Mouse (Mus musculus): ENCODE data around the gene Fam221b.

The Fam221b gene

GRCm38 (mm10) chr4:43668782-43669427 lies at the start of gene Fam221b, which contains the start of gene Tmem8b:
Fam221b (minus strand) TSS chr4:43669145.
Tmem8b (plus strand) TSS chr4:43668971.
- DNase-seq, result peak; percentile 94

- DNase-seq, result no peak
These were observed 44.8 kb upstream of the Fam221b start for GRCm38 (mm10) chr4:43713652-43714219.

- DNase-seq, result peak; percentile 90
These were observed 42.9 kb upstream of the Fam221b start for GRCm38 (mm10) chr4:43711821-43712220.

- peak; percentile 64 for DNase-seq
These were observed 40.9 kb upstream of the Fam221b start, which contains the start of gene Olfr71 for GRCm38 (mm10) chr4:43709869-43710268. Olfr71 (minus strand) TSS chr4:43710255.

- DNase-seq, result peak; percentile 32
These were observed 37.0 kb upstream of the Fam221b start for GRCm38 (mm10) chr4:43705991-43706390.

- peak; percentile 54 for DNase-seq
These were observed 34.9 kb upstream of the Fam221b start for GRCm38 (mm10) chr4:43703851-43704250.

GRCm38 (mm10) chr4:43703439-43703838 lies 34.5 kb upstream of the Fam221b start:
- DNase-seq, result no peak

GRCm38 (mm10) chr4:43700707-43701106 lies 31.8 kb upstream of the Fam221b start, which contains the start of gene Olfr70:
Olfr70 (minus strand) TSS chr4:43700807.
- no peak for DNase-seq

- no peak for DNase-seq
These were observed 27.6 kb upstream of the Fam221b start for GRCm38 (mm10) chr4:43696561-43696960.

- DNase-seq, result peak; percentile 66
These were observed 26.3 kb upstream of the Fam221b start for GRCm38 (mm10) chr4:43695249-43695671.

- no peak for DNase-seq
These were observed 25.7 kb upstream of the Fam221b start for GRCm38 (mm10) chr4:43694439-43695248.

- DNase-seq, result peak; percentile 58
These were observed 24.9 kb upstream of the Fam221b start for GRCm38 (mm10) chr4:43693806-43694241.

GRCm38 (mm10) chr4:43691026-43691425 lies 22.1 kb upstream of the Fam221b start:
- DNase-seq, result no peak

- no peak for DNase-seq
These were observed 21.1 kb upstream of the Fam221b start for GRCm38 (mm10) chr4:43690021-43690420.

- peak; percentile 38 for DNase-seq
These were observed 10.6 kb upstream of the Fam221b start for GRCm38 (mm10) chr4:43679416-43680043.

- no peak for DNase-seq
These were observed 9.6 kb upstream of the Fam221b start for GRCm38 (mm10) chr4:43678541-43678940.

GRCm38 (mm10) chr4:43675608-43676007 lies 6.7 kb upstream of the Fam221b start:
- DNase-seq, result no peak

GRCm38 (mm10) chr4:43674974-43675373 lies 6.0 kb upstream of the Fam221b start:
- DNase-seq, result no peak

- DNase-seq, result no peak
These were observed 4.8 kb upstream of the Fam221b start for GRCm38 (mm10) chr4:43673703-43674102.

- DNase-seq, result peak; percentile 93
These were observed 3.1 kb upstream of the Fam221b start for GRCm38 (mm10) chr4:43672070-43672469.

- DNase-seq, result peak; percentile 85
These were observed 466 bp upstream of the Fam221b start for GRCm38 (mm10) chr4:43669428-43669794.

GRCm38 (mm10) chr4:43666412-43666811 lies 2.5 kb downstream of the Fam221b start:
- peak; percentile 45 for DNase-seq

GRCm38 (mm10) chr4:43657146-43657545 lies 11.8 kb downstream of the Fam221b start:
- no peak for DNase-seq

All from lung, postnatal 10 days (tissue).